Mouse (Mus musculus): Measurements from ENCODE around the gene Pglyrp2.

DNA sequence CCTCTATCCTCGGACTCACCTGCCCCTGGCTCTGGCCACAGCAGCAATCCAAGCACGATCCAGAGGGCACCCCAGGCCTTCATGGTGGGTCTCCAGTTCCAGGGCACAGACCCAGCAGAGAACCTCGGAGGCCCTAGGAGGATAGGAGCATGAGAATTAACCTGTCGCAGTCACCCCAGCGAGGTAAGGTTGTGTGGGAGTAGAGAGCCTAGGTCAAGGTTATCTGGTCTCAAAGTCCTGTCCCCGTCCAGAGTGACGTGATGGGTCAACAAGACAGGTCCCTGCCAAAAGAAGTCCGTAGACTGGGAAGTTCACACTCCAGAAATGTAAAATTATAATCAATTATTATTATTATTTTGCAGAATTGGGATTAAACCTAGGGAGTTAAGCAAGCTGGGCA is 3.2 kb downstream of the Pglyrp2 start:
- no peak for TF ChIP-seq CTCF (IDR thresholded peaks at IDR 0.05)
- no peak for TF ChIP-seq EP300 (IDR thresholded peaks at IDR 0.05)
